Mouse (Mus musculus) adrenal gland, adult 18-20 months (tissue): Measurements from ENCODE around the gene Tenm4. TPM values are rescaled to one million over a fixed set of nuclear protein-coding genes. Genes with fewer than 3 reads are reported as not detected.

Experiments used
- DNase-seq, 2 experiments: peaks; one replicate each; pipeline ENCODE4 v3.0.0; 2021 to 2022; ENCODE audit warnings: low spot score in 2 of 2
- total RNA-seq, 2 experiments: library from RNA; stranded (reverse); gene quantifications; 1 replicate in 1 of 2; 2 replicates in 1 of 2; pipeline ENCODE4 v1.2.3; 2021

The Tenm4 gene
- total RNA-seq, 2 experiments from 2014 or later = 11.8 to 27.2 TPM

GRCm38 (mm10) chr7:96760208-96760607, 589.2 kb downstream of the Tenm4 start:
- no peak for DNase-seq

GRCm38 (mm10) chr7:96761151-96761550, 590.1 kb downstream of the Tenm4 start:
- DNase-seq = no peak

GRCm38 (mm10) chr7:96765321-96765960, 594.4 kb downstream of the Tenm4 start:
- peak in 1 of 2 experiments; percentile 37 for DNase-seq

DNA sequence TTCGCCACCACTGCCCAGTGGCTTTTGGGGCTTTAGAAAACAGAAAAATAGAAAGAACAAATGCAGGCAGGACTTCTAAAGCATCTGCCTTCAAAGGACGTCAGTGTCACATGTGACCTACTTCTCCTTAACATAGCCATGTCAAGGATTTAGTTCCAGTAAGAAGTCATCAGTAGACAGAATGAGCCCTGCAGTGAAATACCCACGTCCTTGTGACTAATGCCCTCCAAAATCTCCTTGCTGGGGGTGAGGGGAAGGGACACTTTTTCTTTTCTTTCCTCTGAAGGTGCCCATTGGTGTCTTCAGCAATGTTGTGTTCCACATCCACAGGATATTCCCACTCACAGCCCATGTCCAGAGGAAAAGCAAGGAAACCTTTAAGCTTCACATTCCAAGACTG, 596.0 kb downstream of the Tenm4 start:
- DNase-seq = no peak

DNA sequence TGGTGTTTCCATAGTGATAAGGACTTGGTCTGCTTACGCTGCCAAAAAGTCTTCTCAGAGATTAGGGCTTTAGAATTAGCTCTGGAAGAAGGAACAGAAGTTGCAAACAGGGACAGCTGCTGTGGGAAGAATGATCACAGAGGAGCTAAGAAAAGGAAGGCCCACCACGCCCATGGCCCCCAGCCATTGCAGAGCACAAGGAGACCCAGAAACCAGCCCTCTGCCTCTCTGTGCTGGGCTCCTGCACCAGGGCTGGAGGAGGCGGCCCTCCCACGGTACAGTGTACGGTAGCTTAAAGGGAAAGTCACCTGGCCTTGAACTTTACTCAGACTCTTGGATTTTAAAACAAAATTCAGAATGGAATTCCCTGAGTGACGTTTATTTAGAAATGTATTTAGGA, 597.7 kb downstream of the Tenm4 start:
- DNase-seq = no peak

GRCm38 (mm10) chr7:96769784-96770183, 598.7 kb downstream of the Tenm4 start:
- no peak for DNase-seq

- no peak for DNase-seq
These were observed 601.9 kb downstream of the Tenm4 start for GRCm38 (mm10) chr7:96772966-96773365.

GRCm38 (mm10) chr7:96773585-96774225, 602.7 kb downstream of the Tenm4 start:
- DNase-seq = no peak

GRCm38 (mm10) chr7:96775080-96775486, 604.0 kb downstream of the Tenm4 start:
- DNase-seq = no peak

DNA sequence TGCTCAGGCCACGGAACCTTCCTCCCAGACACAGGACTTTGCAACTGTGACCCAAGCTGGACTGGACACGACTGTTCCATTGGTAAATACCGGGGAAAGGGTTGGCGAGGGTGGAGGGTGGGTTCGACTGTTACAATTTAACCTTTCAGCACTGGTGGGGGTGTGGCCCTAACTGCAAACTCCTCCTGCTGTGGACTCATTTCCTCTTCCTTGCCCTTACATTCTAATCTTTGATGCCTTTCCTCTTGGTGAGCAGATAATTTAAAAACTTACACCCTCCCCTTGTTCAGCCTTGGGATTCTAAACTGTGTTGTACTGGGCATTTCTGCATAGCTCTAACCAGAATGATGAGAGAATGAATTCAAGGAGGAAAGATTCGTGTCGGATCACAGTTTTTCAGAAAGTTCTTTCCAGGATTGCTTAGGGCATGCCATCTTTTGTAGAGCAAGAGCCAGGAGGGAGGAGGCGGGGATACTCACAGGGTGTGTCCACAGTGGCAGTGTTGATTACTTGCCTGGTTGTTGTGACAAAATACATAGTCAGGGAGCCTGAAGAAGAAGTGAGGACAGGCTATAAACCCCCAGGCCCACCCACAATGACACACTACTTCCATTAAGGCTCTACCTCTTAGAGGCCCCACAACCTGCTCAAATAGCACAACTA, 607.0 kb downstream of the Tenm4 start:
- DNase-seq = no peak

DNA sequence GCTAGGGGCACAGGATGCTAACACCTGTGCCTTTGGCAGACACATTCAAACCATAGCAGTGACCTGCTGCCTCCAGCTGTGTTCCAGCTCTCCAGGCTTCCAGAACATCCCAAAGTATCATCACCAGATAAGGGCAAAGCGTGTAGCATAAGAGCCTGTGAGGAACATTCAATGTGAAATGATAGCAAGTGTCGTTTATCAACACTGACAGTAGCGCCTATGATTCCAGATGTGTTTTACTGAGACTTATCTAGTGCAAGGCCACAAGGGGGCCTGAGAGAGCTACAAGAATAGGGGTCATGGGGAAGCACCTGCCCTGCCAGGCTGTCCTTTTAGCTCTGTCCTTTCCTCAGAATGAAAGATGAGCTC, 607.5 kb downstream of the Tenm4 start:
- DNase-seq = no peak

GRCm38 (mm10) chr7:96780556-96780955, 609.5 kb downstream of the Tenm4 start:
- no peak for DNase-seq

DNA sequence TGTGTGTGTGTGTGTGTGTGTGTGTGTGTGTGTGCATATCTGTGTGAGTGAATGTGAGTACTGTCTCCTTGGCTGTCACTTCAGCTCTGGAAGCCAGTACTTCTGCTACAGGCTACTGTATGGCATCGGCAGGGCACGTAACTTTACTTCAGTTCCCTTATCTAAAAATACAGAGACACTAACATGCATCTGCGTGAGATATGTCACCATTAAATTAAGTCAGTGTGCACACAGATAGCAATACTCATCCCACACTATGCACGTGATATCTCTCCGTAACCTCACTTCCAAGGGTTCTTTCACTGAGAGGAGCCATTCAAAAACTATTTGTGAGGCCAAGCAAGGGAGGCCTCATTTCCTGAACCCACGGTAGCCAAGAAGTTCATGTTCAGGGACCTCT, 610.0 kb downstream of the Tenm4 start:
- DNase-seq = no peak

GRCm38 (mm10) chr7:96782686-96783085, 611.6 kb downstream of the Tenm4 start:
- DNase-seq = no peak

DNA sequence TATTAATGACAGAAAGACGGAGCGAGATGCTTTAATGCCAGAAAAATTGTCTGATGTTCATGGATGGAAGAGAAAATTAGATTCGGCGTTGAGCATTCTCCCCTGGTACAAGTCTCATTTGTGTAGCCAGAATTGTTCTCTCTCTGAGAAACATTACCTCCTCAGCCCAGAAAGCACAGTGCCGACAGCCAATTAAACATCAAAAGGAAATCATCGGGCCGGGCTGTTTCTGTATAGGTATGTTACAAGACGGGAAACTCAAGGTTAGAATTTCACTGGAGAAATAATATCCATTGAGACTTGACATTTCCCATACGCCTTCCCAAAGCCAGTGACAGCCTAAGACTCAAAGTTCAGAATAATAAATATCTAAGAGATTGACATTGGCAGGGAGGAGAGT, 614.8 kb downstream of the Tenm4 start:
- no peak for DNase-seq

DNA sequence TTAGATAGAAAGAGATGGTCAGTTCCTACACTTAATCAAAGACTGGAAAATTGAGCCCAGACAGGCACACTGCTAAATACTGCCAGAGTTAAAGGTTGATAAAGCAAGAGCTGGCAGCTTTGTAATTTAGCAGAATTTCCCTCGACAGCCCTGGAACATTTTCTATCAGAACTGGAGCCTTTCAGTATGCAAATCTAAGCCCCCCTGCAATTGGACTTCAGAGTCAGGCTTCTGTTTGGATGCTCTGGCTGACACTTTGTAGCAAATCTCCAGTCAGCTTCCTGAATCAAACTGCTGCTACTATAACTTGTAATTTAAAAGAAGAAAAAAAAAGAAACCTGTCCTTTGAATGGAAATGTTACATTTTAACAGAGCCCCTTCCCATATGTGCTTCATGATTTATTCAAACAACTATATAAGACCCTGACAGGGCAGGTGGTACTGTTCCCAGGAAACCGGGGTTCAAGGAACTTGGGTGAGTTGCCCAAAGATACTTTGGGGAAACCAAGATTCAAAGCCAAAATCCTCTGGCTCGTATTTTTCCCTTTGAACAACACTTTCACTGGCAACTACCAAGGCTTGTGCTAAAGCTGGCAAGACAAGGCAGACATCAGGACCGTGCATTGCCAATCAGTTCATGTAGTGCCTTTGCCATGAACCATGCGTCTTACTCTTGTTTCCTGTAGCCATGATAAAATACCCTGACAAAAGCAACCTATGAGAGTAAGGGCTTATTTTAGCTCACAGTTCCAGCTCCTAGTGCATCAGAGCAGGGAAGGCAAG, 615.4 kb downstream of the Tenm4 start:
- no peak for DNase-seq

DNA sequence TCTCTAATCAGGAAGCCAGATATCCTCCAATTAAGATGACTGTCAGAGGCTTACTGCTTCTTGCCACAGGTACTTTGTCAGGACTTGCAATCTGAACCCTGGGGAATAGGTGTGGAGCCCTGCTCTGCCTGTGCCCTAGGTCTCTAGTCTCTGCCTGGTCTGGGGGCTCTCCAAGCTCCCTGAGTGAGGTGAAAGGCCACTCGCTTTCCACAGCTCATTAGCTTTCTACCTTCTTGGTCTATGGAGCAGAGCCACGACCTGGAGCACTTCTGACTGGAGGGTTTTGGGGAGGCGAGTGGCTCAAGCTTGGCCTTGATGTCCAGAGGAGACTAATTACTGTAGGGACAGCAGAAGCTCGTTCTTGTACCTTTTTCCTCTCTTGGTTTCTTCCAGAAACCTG, 617.1 kb downstream of the Tenm4 start:
- no peak for DNase-seq

- no peak for DNase-seq
These were observed 619.3 kb downstream of the Tenm4 start for GRCm38 (mm10) chr7:96790326-96790725.

GRCm38 (mm10) chr7:96792456-96793229, 621.6 kb downstream of the Tenm4 start:
- DNase-seq = no peak

GRCm38 (mm10) chr7:96796033-96796741, 625.1 kb downstream of the Tenm4 start:
- peak; percentile 62 to 71 for DNase-seq
